Mouse (Mus musculus) liver, embryonic 13.5 days (tissue): Measurements from ENCODE around the gene Rassf5. TPM values are rescaled to one million over a fixed set of nuclear protein-coding genes. Genes with fewer than 3 reads are reported as not detected.

Experiments
- ATAC-seq: fragments of 200-750 bp; cut with Nextera tagmentation; 2 replicates; pipeline ENCODE4 v1.8.0; 2017; ENCODE audit warnings: low read depth, mild to moderate bottlenecking, moderate number of reproducible peaks, moderate library complexity
- DNase-seq: peaks from one replicate; pipeline ENCODE4 v3.0.0; 2022
- H3K27ac ChIP-seq: fragments of 300-500 bp; sonication (generic); 2 replicates; pipeline ENCODE4 v1.5.1; 2015; ENCODE audit warnings: moderate library complexity, mild to moderate bottlenecking, inconsistent platforms
- H3K27me3 ChIP-seq: fragments of 300-500 bp; sonication (generic); 2 replicates; pipeline ENCODE4 v1.6.1; 2015; ENCODE audit warnings: mild to moderate bottlenecking, inconsistent platforms
- H3K36me3 ChIP-seq: fragments of 300-500 bp; sonication (generic); 2 replicates; pipeline ENCODE4 v1.6.1; 2015; ENCODE audit warnings: mild to moderate bottlenecking, inconsistent platforms
- H3K4me1 ChIP-seq: fragments of 300-500 bp; sonication (generic); replicated peaks from 2 replicates; pipeline ENCODE4 v1.6.1; 2015; ENCODE audit warnings: inconsistent platforms
- H3K4me2 ChIP-seq: fragments of 300-500 bp; sonication (generic); 2 replicates; pipeline ENCODE4 v1.6.1; 2015; ENCODE audit warnings: inconsistent platforms, mild to moderate bottlenecking, moderate library complexity
- H3K4me3 ChIP-seq: fragments of 300-500 bp; sonication (generic); replicated peaks from 2 replicates; pipeline ENCODE4 v1.5.1; 2015; ENCODE audit warnings: mild to moderate bottlenecking, inconsistent platforms
- H3K9ac ChIP-seq: fragments of 300-500 bp; sonication (generic); 2 replicates; pipeline ENCODE4 v1.6.1; 2015; ENCODE audit warnings: mild to moderate bottlenecking, inconsistent platforms
- H3K9me3 ChIP-seq: fragments of 300-500 bp; sonication (generic); replicated peaks from 2 replicates; pipeline ENCODE4 v1.6.1; 2016; ENCODE audit warnings: inconsistent platforms
- WGBS: fragments of 180-500 bp; shearing (Covaris S2); methylation state at CpG from one replicate; pipeline ENCODE4 v1.1.7; 2015; ENCODE audit not compliant: insufficient replicate concordance; 5-methylcytosine and 5-hydroxymethylcytosine counted together
- polyA plus RNA-seq: library from polyadenylated mRNA; unstranded; fragments of >200 nt; fragmentation: Nextera tagmentation; extraction: Ambion mirVana; gene quantifications from 2 replicates; pipeline ENCODE4 v1.2.1, GENCODE M21; 2015

Rassf5 gene
- polyA plus RNA-seq, 1 experiment from 2014 or later = 3.9 TPM

GRCm38 (mm10) chr1:131206342-131206741 is 38.7 kb downstream of the Rassf5 start:
- WGBS = 54% methylated on average over 5 of the region's 5 CpGs
- Histone ChIP-seq H3K4me1 (peaks cover 2% of the 10 kb centered on the region; the same call in 1 of the 2 replicates), H3K4me3 (no peak overlapping the region), H3K27ac (no peak overlapping the region), H3K9me3 (no peaks in the 10 kb centered on the region), H3K36me3 (no peaks in the 10 kb centered on the region), H3K4me2 (no peak overlapping the region), H3K27me3 (no peaks in the 10 kb centered on the region), H3K9ac (no peak overlapping the region)
- ATAC-seq = no peak
- DNase-seq = no peak

GRCm38 (mm10) chr1:131204461-131204860 is 40.6 kb downstream of the Rassf5 start:
- no peak for ATAC-seq
- no peaks in the 10 kb centered on the region for H3K9me3 ChIP-seq
- 37% methylated on average over 8 of the region's 8 CpGs for WGBS
- no peak overlapping the region for H3K9ac ChIP-seq
- no peaks in the 10 kb centered on the region for H3K36me3 ChIP-seq
- no peak for DNase-seq
- H3K27me3 ChIP-seq = no peaks in the 10 kb centered on the region
- no peak overlapping the region for H3K4me3 ChIP-seq
- no peak overlapping the region for H3K27ac ChIP-seq
- peaks cover 17% of the 10 kb centered on the region for H3K4me1 ChIP-seq
- no peak overlapping the region for H3K4me2 ChIP-seq

DNA sequence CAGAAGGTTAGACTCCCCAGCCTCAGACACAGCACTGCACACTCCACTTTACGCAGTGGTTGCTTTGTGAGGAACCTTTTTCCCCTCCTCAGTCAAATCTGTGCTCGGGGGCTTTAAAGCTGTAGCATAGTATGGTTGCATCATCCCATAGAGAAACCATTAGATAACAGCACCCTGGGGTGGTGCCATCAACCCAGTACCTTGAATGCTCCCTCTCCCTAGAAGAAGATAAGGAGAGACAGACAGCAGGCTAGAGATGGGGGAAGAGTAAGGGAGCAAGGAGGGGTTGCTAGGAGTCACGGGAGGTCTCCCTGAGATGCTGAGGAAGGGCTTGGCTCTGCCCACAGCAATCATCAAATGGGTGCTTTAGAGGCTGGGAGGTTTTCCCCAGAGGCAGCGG is 43.7 kb downstream of the Rassf5 start:
- WGBS = 58% methylated on average over 4 of the region's 4 CpGs
- no peak overlapping the region for H3K27ac ChIP-seq
- H3K4me3 ChIP-seq = no peak overlapping the region
- no peak overlapping the region for H3K9ac ChIP-seq
- no peaks in the 10 kb centered on the region for H3K27me3 ChIP-seq
- H3K4me2 ChIP-seq = no peak overlapping the region
- no peaks in the 10 kb centered on the region for H3K9me3 ChIP-seq
- DNase-seq = no peak
- ATAC-seq = no peak
- peaks cover 33% of the 10 kb centered on the region for H3K4me1 ChIP-seq
- H3K36me3 ChIP-seq = no peaks in the 10 kb centered on the region

GRCm38 (mm10) chr1:131200588-131200987 is 44.5 kb downstream of the Rassf5 start:
- H3K9ac ChIP-seq = no peak overlapping the region
- WGBS = 59% methylated on average over 10 of the region's 10 CpGs
- ATAC-seq (no peak), DNase-seq (no peak)
- H3K4me2 ChIP-seq = no peak overlapping the region
- H3K36me3 ChIP-seq = no peaks in the 10 kb centered on the region
- no peaks in the 10 kb centered on the region for H3K27me3 ChIP-seq
- no peaks in the 10 kb centered on the region for H3K9me3 ChIP-seq
- no peak overlapping the region for H3K27ac ChIP-seq
- no peak overlapping the region for H3K4me3 ChIP-seq
- peaks cover 33% of the 10 kb centered on the region for H3K4me1 ChIP-seq

- DNase-seq (peak; percentile 38), ATAC-seq (peak; percentile 75)
- WGBS = 12% methylated on average over 12 of the region's 12 CpGs
- H3K4me2 ChIP-seq = peak overlapping the region; percentile 41
- H3K4me1 ChIP-seq = peaks cover 33% of the 10 kb centered on the region
- no peaks in the 10 kb centered on the region for H3K9me3 ChIP-seq
- H3K27me3 ChIP-seq = no peaks in the 10 kb centered on the region
- H3K36me3 ChIP-seq = no peaks in the 10 kb centered on the region
- H3K9ac ChIP-seq = no peak overlapping the region
- H3K4me3 ChIP-seq = peak overlapping the region; percentile 34
- peak overlapping the region; percentile 29; the same call in 1 of the 2 replicates for H3K27ac ChIP-seq
Measured at GRCm38 (mm10) chr1:131199976-131200375, 45.1 kb downstream of the Rassf5 start.

DNA sequence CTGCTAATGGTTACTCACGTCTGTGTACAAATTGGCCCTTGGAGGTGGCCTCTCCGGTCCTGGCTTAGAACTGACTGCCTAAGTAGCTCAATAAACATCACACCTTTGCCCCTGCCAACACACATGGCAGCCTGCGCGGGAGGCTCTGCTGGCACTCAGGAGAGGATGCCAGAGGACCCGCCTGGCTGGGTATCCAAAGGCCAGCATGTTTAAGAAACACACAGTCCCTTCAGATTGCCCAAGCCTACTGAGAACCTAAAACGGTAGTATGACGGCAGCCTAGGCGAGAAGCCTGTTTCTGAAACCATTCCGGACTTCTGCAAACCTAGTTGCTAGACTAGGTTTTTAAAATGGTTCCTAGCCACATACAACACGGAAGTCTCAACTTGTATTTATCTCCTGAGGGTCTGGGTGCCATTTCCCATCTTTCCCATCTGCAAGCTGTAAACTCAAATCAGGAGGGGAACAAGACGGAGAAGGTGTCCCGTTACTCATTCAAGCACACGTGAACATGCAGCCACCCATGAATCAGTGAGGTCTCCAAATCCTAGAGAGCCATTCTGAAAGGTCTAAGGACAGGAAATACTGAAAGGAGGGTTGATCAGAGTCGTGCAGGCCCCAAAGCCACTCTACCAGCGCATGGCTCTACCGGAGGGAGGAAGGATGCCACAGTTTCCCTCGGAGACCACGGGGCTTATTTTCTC is 45.8 kb downstream of the Rassf5 start:
- H3K9me3 ChIP-seq = no peaks in the 10 kb centered on the region
- DNase-seq (no peak), ATAC-seq (no peak)
- H3K4me1 ChIP-seq = peaks cover 33% of the 10 kb centered on the region
- peak overlapping the region; percentile 29 for H3K27ac ChIP-seq
- H3K36me3 ChIP-seq = no peaks in the 10 kb centered on the region
- peak overlapping the region; percentile 41 for H3K4me2 ChIP-seq
- peak overlapping the region; percentile 34 for H3K4me3 ChIP-seq
- H3K9ac ChIP-seq = no peak overlapping the region
- WGBS = 47% methylated on average over 18 of the region's 18 CpGs
- H3K27me3 ChIP-seq = no peaks in the 10 kb centered on the region

- DNase-seq = no peak
- 57% methylated on average over 9 of the region's 9 CpGs for WGBS
Measured at GRCm38 (mm10) chr1:131198417-131198960, 46.6 kb downstream of the Rassf5 start.

DNA sequence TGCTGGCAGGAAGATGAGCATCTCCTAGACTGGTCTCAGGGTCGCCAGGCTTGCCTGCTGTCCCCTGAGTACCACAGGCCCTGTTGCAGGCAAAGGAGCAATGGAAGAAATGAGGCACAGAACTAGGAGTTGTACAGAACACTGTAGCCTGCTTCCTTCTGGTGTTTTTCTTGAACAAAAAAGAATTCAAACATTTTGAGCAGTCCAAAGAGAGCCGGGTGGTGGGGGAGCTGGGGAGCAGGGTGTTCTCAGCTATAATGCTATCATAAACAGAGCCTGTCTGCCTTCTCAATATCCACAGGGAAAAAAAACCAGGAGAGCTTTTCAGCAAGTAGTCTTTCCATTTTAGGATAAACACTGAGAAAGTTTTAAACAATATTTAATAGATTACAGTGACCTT is 49.0 kb downstream of the Rassf5 start:
- no peak overlapping the region for H3K4me2 ChIP-seq
- no peak overlapping the region for H3K27ac ChIP-seq
- H3K9ac ChIP-seq = no peak overlapping the region
- ATAC-seq = no peak
- H3K27me3 ChIP-seq = no peaks in the 10 kb centered on the region
- no peak for DNase-seq
- no peaks in the 10 kb centered on the region for H3K9me3 ChIP-seq
- H3K4me1 ChIP-seq = peaks cover 28% of the 10 kb centered on the region
- no peak overlapping the region for H3K4me3 ChIP-seq
- WGBS = 60% methylated on average over 2 of the region's 2 CpGs
- H3K36me3 ChIP-seq = no peaks in the 10 kb centered on the region

More at GRCm38 (mm10) chr1:131198417-131198960, 46.6 kb downstream of the Rassf5 start:
- peak overlapping the region; percentile 15 for H3K27ac ChIP-seq
- no peaks in the 10 kb centered on the region for H3K27me3 ChIP-seq
- peak overlapping the region; percentile 41 for H3K4me2 ChIP-seq
- no peak for ATAC-seq
- no peak overlapping the region for H3K9ac ChIP-seq
- no peaks in the 10 kb centered on the region for H3K36me3 ChIP-seq
- H3K4me3 ChIP-seq = peak overlapping the region; percentile 2; the same call in 1 of the 2 replicates
- peaks cover 33% of the 10 kb centered on the region for H3K4me1 ChIP-seq
- H3K9me3 ChIP-seq = no peaks in the 10 kb centered on the region

GRCm38 (mm10) chr1:131195653-131196052 is 49.4 kb downstream of the Rassf5 start:
- H3K36me3 ChIP-seq = no peaks in the 10 kb centered on the region
- H3K27me3 ChIP-seq = no peaks in the 10 kb centered on the region
- WGBS = 69% methylated on average over 7 of the region's 7 CpGs
- no peak overlapping the region for H3K4me3 ChIP-seq
- ATAC-seq = no peak
- no peaks in the 10 kb centered on the region for H3K9me3 ChIP-seq
- H3K4me2 ChIP-seq = no peak overlapping the region
- no peak overlapping the region for H3K9ac ChIP-seq
- H3K27ac ChIP-seq = no peak overlapping the region
- DNase-seq = no peak
- H3K4me1 ChIP-seq = peaks cover 25% of the 10 kb centered on the region

DNA sequence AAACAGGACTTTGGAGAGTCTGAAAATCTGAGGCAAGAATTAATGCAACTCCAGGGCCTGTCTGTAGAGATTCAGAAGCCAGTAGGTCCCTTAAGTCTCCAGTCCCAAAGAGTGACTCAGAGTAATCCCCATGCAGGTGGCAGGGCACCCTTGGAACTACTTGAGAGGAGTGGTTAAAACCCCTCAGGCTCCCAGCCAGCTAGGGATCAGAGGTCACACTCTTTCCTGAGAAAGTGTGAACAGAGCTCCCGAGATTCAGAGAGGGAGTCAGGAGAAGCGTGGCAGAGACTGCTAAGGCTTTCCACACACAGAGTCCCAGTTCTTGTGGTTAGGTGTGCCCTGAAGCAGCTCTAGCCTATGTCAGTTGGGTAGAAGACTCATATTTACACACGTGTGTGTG is 51.3 kb downstream of the Rassf5 start:
- no peak overlapping the region for H3K9ac ChIP-seq
- no peak for ATAC-seq

GRCm38 (mm10) chr1:131188655-131189054 is 56.4 kb downstream of the Rassf5 start:
- H3K9ac ChIP-seq = no peak overlapping the region
- no peaks in the 10 kb centered on the region for H3K36me3 ChIP-seq
- H3K4me2 ChIP-seq = no peak overlapping the region
- WGBS = 38% methylated on average over 5 of the region's 5 CpGs
- H3K27ac ChIP-seq = no peak overlapping the region
- H3K4me1 ChIP-seq = peaks cover 32% of the 10 kb centered on the region
- H3K27me3 ChIP-seq = no peaks in the 10 kb centered on the region
- DNase-seq = no peak
- no peak overlapping the region for H3K4me3 ChIP-seq
- no peaks in the 10 kb centered on the region for H3K9me3 ChIP-seq
- ATAC-seq = peak; percentile 55; the same call in 1 of the 2 replicates

More for the DNA sequence above, 51.3 kb downstream of the Rassf5 start:
- Histone ChIP-seq H3K27me3 (no peaks in the 10 kb centered on the region), H3K9me3 (no peaks in the 10 kb centered on the region), H3K4me3 (no peak overlapping the region), H3K36me3 (no peaks in the 10 kb centered on the region), H3K27ac (no peak overlapping the region), H3K4me2 (no peak overlapping the region), H3K4me1 (peaks cover 22% of the 10 kb centered on the region)
- 60% methylated on average over 3 of the region's 3 CpGs for WGBS
- DNase-seq = no peak

DNA sequence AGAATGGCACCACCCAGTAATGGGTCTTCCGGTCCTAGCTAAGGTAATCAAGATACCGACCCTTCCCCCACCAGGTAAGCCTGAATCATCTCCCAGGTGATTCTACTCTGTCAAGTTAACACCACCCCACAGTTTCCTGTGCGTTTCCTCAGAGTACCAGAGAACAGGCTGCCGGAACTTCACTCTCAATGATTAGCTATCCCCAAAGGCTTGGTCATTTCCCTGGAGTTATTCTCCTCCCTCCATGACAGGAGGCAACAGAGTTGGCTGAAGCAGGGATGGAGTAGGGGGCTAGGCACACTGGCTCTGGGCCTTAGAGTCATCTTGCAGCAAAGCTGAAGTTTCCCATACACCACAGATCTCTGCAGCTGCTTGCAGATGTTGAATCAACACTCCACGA is 57.2 kb downstream of the Rassf5 start:
- no peak for ATAC-seq
- H3K36me3 ChIP-seq = no peaks in the 10 kb centered on the region
- H3K27ac ChIP-seq = no peak overlapping the region
- WGBS = 73% methylated on average over 5 of the region's 5 CpGs
- H3K9ac ChIP-seq = no peak overlapping the region
- DNase-seq = no peak
- H3K4me3 ChIP-seq = no peak overlapping the region
- H3K4me1 ChIP-seq = peaks cover 32% of the 10 kb centered on the region
- no peaks in the 10 kb centered on the region for H3K27me3 ChIP-seq
- no peaks in the 10 kb centered on the region for H3K9me3 ChIP-seq
- H3K4me2 ChIP-seq = no peak overlapping the region
